ENCODE assay signal across 8 mouse cellular contexts in the genomic region with DNA sequence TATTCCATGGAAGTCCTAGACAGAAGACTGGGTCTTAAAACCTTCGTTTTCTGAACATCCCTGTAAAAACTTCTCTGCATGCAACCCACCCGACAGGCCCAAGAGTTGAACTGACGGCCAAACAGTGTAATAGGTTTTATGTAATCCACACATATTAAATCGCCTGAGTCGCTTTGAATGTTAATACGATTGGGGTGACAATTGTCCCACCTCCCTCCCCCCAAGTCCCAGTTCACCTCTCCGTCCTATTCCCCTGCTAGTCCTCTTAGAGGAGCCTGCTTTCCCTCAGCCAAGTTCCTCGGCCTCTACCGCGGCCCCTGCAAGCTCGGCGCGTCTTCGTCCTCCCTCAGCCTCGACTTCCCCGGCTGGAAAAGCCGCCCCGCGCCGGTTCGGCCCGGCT. TPM values are rescaled to one million over a fixed set of nuclear protein-coding genes. Genes with fewer than 3 reads are reported as not detected.
DNase-seq lines count a peak whose midpoint lies in the region; ATAC-seq and TF ChIP-seq lines count a peak whose summit lies in the region.

No protein-coding gene starts in this region.

- TF ChIP-seq CTCF in spleen, adult 2 months (IDR thresholded peaks at IDR 0.05; ENCODE audit: extremely low read depth, insufficient read depth, insufficient read length, insufficient replicate concordance) = no peak

- peak overlapping the region; percentile 97 for H3K27ac ChIP-seq in spleen, adult 2 months (ENCODE audit: insufficient read depth, low read length)
- H3K27ac ChIP-seq in intestine, embryonic 16.5 days (ENCODE audit: low read length) = peak overlapping the region; percentile 99
- 0 out of 2 replicates have a peak overlapping the region, but pooled peaks have one; percentile 93 for H3K27ac ChIP-seq in neural tube, embryonic 12.5 days

- no peak for TF ChIP-seq POLR2A in spleen, adult 2 months (IDR thresholded peaks at IDR 0.05; ENCODE audit: low read depth, low read length)

- peak; percentile 36 for DNase-seq in cerebellum, adult 9-10 months
- DNase-seq in cerebellum, postnatal 36 days = no peak
- DNase-seq in spleen, adult 2 months (ENCODE audit: low read depth in 1 of 2, low spot score in 2 of 2) = no peak
- no peak for DNase-seq in spleen, postnatal 14 days (ENCODE audit: low spot score in 2 of 2)
- no peak for DNase-seq in urinary bladder, postnatal 36 days (ENCODE audit: low spot score in 2 of 2)
- no peak for DNase-seq in gastrocnemius, postnatal 10 days

- H3K36me3 ChIP-seq in spleen, adult 2 months (ENCODE audit: control insufficient read depth, insufficient read depth, low read length) = no peaks in the 10 kb centered on the region; the same call in 1 of the 2 replicates
- H3K36me3 ChIP-seq in intestine, embryonic 16.5 days (ENCODE audit: control insufficient read depth, insufficient read depth, low read length) = no peaks in the 10 kb centered on the region
- peaks cover 10% of the 10 kb centered on the region for H3K36me3 ChIP-seq in neural tube, embryonic 12.5 days

- peak overlapping the region; percentile 79 for H3K4me2 ChIP-seq in intestine, embryonic 16.5 days (ENCODE audit: low read depth, low read length)
- peak overlapping the region; percentile 80 for H3K4me2 ChIP-seq in neural tube, embryonic 12.5 days (replicated peaks)

- WGBS in spleen, adult 2 months = 1% methylated on average over 22 of the region's 22 CpGs
- WGBS in intestine, embryonic 16.5 days = under 1% methylated on average over 21 of the region's 22 CpGs
- WGBS in neural tube, embryonic 12.5 days = under 1% methylated on average over 22 of the region's 22 CpGs

- H3K4me1 ChIP-seq in spleen, adult 2 months (ENCODE audit: control insufficient read depth, insufficient read depth, insufficient read length) = peaks cover 4% of the 10 kb centered on the region; the same call in 1 of the 2 replicates
- H3K4me1 ChIP-seq in intestine, embryonic 16.5 days (ENCODE audit: control insufficient read depth, insufficient read depth, low read length) = no peaks in the 10 kb centered on the region
- peaks cover 15% of the 10 kb centered on the region for H3K4me1 ChIP-seq in neural tube, embryonic 12.5 days

- ATAC-seq in intestine, embryonic 16.5 days = peak; percentile 9; the same call in 1 of the 2 replicates
- no peak; the same call in 1 of the 2 replicates for ATAC-seq in neural tube, embryonic 12.5 days (ENCODE audit: low FRiP score, low read depth)

- H3K4me3 ChIP-seq in spleen, adult 2 months (ENCODE audit: extremely low read depth, insufficient read depth, insufficient read length) = peak overlapping the region; percentile 94
- H3K4me3 ChIP-seq in intestine, embryonic 16.5 days (ENCODE audit: low read length) = peak overlapping the region; percentile 93
- peak overlapping the region; percentile 91 for H3K4me3 ChIP-seq in neural tube, embryonic 12.5 days

- H3K9me3 ChIP-seq in intestine, embryonic 16.5 days (ENCODE audit: control insufficient read depth, low read length) = no peaks in the 10 kb centered on the region
- no peaks in the 10 kb centered on the region for H3K9me3 ChIP-seq in neural tube, embryonic 12.5 days

- peak overlapping the region; percentile 98 for H3K9ac ChIP-seq in intestine, embryonic 16.5 days (ENCODE audit: low read depth, low read length)
- H3K9ac ChIP-seq in neural tube, embryonic 12.5 days = peak overlapping the region; percentile 91

- H3K27me3 ChIP-seq in spleen, adult 2 months (ENCODE audit: control insufficient read depth, insufficient read depth, low read length) = no peaks in the 10 kb centered on the region
- no peaks in the 10 kb centered on the region for H3K27me3 ChIP-seq in intestine, embryonic 16.5 days (replicated peaks; ENCODE audit: control insufficient read depth, insufficient read depth, low read length)
- no peaks in the 10 kb centered on the region for H3K27me3 ChIP-seq in neural tube, embryonic 12.5 days (replicated peaks)

RNA-seq across cellular contexts. Expression of a gene that starts 1.5 kb away (rescaled TPM):
- polyA plus RNA-seq in spleen, adult 2 months (2012; rRNA removed) = 0.50 and 0.53 TPM in 2 replicates
- 14.9 and 17.1 TPM in 2 replicates for polyA plus RNA-seq in intestine, embryonic 16.5 days (2015; fragmentation: Nextera tagmentation; extraction: Ambion mirVana)
- 6.7 and 8.3 TPM in 2 replicates for polyA plus RNA-seq in neural tube, embryonic 12.5 days (2016; fragmentation: Nextera tagmentation; extraction: Ambion mirVana)
- total RNA-seq in gastrocnemius, postnatal 10 days (2021) = 1 to 10 TPM; 2.1 to 2.3 TPM

RNA-seq across cellular contexts. Expression of a gene that starts 2.2 kb away (rescaled TPM):
- 13.7 and 18.2 TPM in 2 replicates for polyA plus RNA-seq in spleen, adult 2 months (2012; rRNA removed)
- 34.5 and 42.9 TPM in 2 replicates for polyA plus RNA-seq in intestine, embryonic 16.5 days (2015; fragmentation: Nextera tagmentation; extraction: Ambion mirVana)
- 85.0 and 86.4 TPM in 2 replicates for polyA plus RNA-seq in neural tube, embryonic 12.5 days (2016; fragmentation: Nextera tagmentation; extraction: Ambion mirVana)
- 100 to 1,000 TPM; 198 to 241 TPM for total RNA-seq in gastrocnemius, postnatal 10 days (2021)
